Mouse (Mus musculus): Measurements from ENCODE around the gene Srrt.

DNA sequence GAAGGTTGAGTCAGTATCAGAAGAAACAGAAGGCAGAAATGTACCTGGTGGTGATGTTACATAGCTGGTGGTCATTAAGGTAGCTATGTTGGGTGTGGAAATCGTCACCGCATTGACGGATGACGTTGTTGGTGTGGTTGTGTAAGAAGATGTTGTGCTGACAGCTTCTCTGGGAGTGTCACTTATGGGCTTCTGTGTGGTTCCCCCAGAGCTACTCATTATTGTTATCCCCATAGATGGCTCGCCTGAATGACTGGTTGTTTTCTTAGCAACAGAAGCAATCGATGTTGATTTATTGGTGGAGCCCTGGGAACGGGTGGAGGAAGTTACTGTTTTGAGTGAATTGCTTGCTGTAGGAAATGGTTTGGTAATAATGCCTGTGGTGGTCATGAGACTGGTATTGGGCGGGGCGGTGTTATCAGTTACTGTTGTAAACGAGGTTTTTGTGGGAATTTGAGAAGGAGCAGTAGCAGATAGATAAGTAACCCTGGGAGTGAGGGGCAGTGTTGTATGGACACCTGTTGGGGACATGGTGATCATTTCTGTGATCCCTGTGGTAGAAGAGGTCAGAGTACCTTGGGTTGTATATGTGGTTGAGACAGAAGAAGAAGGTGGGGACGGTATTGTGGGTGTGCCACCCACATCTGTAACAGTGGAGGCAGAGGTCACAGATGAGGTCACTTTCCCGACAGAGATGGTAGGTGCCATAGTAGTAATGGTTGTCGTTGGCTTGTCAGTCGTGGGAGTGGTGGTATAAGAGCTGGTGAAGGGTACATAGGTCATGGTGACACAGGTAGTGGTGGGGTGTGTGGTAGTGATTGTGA is 43.4 kb downstream of the Srrt start:
- TF ChIP-seq POLR2A (IDR thresholded peaks at IDR 0.05; ENCODE audit: borderline replicate concordance, extremely low read depth, insufficient read depth, insufficient read length, poor library complexity, severe bottlenecking) (no peak), CTCF (IDR thresholded peaks at IDR 0.05; ENCODE audit: borderline replicate concordance, extremely low read depth, insufficient read depth, insufficient read length) (no peak)

All from brain, embryonic 14.5 days (tissue).